Mouse (Mus musculus): ENCODE measurements at regions not wholly inside any gene's neighbourhood (a gene's known extent, or its start where the extent isn't known, plus 50 kb on each side); places are given as distances from the start of the nearest gene placed in this dataset.
"Not testable (repeated sequence)": the region's sequence is repeated elsewhere in the genome, so short reads cannot be mapped to it uniquely, and the experiment has no call there.

- no peak for DNase-seq (ENCODE audit: extremely low spot score, low spot score)
Observed at GRCm38 (mm10) chr2:78021356-78021900, 75.3 kb upstream of the Cwc22 start.

DNA sequence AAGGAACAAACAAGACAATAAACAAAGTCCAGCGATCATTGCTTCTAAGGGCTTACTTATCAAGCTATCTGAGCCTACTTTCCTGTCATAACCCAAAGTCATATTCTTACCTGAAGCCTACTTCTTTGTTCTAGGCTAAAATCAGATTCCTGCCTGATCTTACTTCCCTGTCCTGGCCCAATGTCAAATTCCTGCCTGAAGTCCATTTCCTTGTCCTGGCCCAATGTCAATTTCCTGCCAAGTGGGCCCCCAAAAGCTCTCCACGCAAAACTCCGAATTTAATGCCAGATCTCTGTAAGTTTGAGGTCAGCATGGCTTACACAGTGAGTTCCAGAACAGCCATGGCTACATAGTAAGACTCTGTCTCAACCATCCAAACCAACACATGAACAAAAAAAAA, 74.3 kb upstream of the Cwc22 start:
- DNase-seq (ENCODE audit: extremely low spot score, low spot score), result no peak

- DNase-seq (ENCODE audit: extremely low spot score, low spot score), result no peak
Observed at GRCm38 (mm10) chr2:78019916-78020315, 73.7 kb upstream of the Cwc22 start.

DNA sequence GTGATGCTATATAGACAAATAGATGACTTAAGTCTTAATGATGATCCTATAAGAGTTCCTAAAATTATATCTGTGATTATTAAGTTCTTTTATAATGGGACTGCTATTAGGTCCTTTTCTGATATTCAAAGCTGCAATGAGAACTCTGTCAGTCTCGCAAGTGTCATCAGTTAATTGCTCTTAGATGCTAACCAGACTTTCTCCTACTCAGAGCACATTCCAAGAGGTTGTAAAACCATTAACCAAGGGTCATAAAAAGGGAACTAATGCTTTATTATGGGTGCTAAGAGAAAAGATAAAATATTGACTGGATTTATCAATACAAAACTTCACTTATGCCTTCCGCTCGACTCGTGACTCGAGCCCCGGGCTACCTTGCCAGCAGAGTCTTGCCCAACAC, 66.3 kb upstream of the Cwc22 start:
- DNase-seq (ENCODE audit: extremely low spot score, low spot score), result not testable (repeated sequence)

GRCm38 (mm10) chr2:78011821-78012220, 65.6 kb upstream of the Cwc22 start:
- no peak for DNase-seq (ENCODE audit: extremely low spot score, low spot score)

DNA sequence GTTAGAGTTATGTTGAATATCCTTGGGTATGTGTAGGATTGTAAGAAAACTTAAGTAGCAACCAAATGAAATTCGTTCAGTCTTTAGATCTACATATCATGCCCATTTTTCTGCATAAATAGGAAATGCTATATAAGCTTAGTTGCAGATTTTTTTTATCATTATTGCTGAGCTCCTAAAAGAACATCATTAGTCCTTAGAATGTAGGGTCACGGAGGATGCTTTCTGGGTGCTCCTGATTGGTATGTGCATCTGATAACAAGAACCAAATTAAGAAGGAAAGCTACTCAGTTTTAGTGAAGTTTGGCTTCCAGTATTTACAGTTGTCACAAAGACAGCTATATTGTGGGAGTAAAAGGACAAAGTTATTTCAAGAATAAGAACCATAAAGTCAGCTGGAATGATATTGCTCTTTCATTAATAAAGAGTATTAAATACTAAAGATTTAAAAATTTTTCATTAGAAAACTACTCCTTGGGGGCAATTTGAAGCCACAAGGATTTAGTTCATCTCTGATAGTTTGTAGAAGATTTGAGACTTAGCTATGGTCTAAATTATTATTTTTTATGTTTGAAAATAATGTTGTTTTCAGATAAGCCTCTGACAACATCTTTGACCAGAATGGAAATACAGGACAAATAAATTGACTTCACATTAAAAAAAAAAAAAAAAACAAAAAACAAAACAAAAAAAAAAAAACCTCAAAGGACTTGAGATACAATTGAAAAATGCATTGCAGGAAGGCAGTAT, 65.1 kb upstream of the Cwc22 start:
- no peak for DNase-seq (ENCODE audit: extremely low spot score, low spot score)

DNA sequence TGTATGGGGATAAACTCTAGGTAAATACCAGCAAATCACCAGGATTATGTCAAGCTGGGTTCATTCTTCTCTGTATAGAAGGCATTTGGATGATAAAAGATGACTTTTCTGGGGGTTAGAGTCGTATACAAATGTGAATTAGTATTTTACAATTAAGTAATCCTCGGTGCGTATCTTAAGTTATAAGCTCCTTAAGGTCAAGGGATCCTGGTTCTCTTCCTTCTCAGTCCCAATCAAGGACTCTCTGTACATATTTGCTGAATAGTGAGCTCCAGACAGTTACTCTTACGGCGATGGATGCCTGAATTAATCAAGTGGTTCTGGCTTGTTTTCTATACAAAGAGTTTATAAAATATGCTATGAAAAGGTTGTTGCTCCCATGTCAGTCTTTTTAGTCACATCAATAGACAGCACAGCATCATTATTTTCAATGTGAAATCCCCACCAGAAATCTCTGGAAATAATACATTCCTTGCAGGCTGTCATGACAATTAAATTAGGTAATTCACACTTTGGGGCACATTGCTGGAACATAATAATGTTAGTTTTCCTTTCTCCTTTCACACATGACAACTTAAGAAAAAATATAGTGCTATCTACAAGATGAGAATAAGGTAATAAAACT, 64.0 kb upstream of the Cwc22 start:
- no peak for DNase-seq (ENCODE audit: extremely low spot score, low spot score)

DNA sequence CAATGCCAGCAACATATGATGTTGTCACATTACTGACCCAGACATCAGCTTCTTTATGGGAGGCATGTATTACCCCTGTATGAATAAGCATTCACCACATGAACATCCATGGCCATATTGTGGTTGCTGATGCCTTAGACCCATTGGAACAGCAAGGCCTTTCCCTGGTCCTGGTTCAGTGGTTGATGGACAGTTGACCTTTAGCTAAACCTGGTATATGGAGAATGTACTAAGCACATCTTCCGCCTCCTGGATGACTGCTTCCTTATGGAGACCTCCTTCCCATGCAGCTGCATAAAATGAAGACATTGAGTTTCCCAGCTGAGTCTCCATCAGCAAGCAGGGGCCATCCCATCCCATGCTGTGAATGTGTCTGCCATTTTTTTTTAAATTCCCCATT, 61.9 kb upstream of the Cwc22 start:
- no peak for DNase-seq (ENCODE audit: extremely low spot score, low spot score)

DNA sequence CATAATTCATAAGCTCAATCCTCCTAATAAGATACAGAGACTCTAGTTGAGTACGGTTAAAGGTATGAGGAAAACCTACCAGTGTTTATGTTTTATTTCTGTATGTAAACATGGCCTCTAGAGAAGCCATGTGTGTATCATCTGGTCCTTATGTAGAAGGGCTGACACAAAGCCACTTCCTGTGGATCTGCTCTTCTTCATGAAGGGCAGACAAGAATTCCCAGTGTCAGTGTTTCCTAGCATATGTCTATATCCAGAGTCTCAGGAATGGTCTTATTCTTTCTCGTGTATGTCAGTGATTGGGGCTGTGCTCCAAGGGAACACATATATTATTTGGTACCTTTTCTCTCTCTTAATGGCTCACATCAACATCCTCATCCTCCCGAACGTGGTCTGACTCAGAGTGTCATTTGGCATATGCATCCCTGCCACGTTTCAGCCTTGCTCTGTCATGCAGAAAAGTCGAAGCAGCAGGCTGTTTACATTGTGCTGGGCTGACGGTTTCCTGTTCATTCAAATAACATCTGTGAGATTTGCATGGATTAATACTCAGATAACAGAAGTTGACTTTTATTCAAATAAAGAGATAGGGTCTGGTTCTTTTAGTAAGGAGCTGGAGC, 59.3 kb upstream of the Cwc22 start:
- DNase-seq (ENCODE audit: extremely low spot score, low spot score), result no peak

- DNase-seq (ENCODE audit: extremely low spot score, low spot score), result no peak
Observed at GRCm38 (mm10) chr2:78004426-78004825, 58.3 kb upstream of the Cwc22 start.

Data from neural tube, embryonic 10.5 days (tissue).